Mouse (Mus musculus) heart, adult 2 months (tissue): ENCODE data around the gene C87436.

Source experiments
- CTCF ChIP-seq: fragments of 200-600 bp; IDR thresholded peaks from 2 replicates; pipeline ENCODE4 v1.8.1; 2022; ENCODE audit warnings: antibody characterized with exemption, mild to moderate bottlenecking, moderate library complexity
- POLR2A ChIP-seq: fragments of 200-500 bp; IDR thresholded peaks from 2 replicates; pipeline ENCODE4 v1.6.1; 2011; ENCODE audit warnings: mild to moderate bottlenecking, low read depth, low read length, control low read depth; ENCODE audit not compliant: insufficient read depth

GRCm38 (mm10) chr6:86420491-86420890 is 17.7 kb upstream of the C87436 start:
- TF ChIP-seq POLR2A (no peak), CTCF (peak; percentile 46)
